Mouse (Mus musculus): ENCODE measurements around the gene Aes. TPM values are rescaled to one million over a fixed set of nuclear protein-coding genes. Genes with fewer than 3 reads are reported as not detected.

The Aes gene
- polyA plus RNA-seq (2016; fragmentation: Nextera tagmentation; extraction: Ambion mirVana), result 476 and 504 TPM in 2 replicates

DNA sequence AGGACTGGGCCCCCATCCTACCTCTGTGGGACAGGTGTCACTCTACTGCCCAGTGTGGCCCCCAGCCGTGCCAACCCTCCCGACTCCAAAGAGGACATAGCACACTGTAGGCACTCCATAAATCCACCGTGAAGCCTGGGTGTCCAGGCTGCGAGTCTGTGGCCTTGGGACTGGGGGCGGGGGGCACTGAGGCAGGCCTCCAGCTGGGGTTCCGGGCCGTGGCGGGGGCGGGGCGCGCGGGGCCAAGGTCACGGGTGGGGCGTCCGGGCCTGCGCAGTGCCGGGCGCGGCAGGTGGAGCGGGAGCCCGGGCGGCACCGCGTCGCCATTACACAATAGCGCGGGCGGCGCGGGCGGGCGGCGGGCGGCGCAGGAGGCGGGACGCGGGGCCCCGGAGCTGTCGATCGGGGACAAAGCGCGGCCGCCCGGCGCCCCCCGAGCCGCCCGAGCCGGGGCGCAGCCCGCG lies at the start of gene Aes:
Gene Aes, plus strand, starts transcription at position 326 of the 464 bp plus-strand sequence.
- Histone ChIP-seq H3K36me3 (peaks cover 10% of the 10 kb centered on the region; the same call in 1 of the 2 replicates), H3K4me1 (peaks cover 36% of the 10 kb centered on the region), H3K9me3 (replicated peaks) (no peaks in the 10 kb centered on the region), H3K4me2 (replicated peaks) (peak within 1 kb of the TSS; percentile 91), H3K27me3 (peaks cover 8% of the 10 kb centered on the region; the same call in 1 of the 2 replicates), H3K9ac (peak within 1 kb of the TSS; percentile 92), H3K27ac (peak within 1 kb of the TSS; percentile 88), H3K4me3 (peak within 1 kb of the TSS; percentile 65)
- ATAC-seq (ENCODE audit: low FRiP score), result peak; percentile 62
- 0% methylated on average over 12 of the region's 53 CpGs for WGBS

DNA sequence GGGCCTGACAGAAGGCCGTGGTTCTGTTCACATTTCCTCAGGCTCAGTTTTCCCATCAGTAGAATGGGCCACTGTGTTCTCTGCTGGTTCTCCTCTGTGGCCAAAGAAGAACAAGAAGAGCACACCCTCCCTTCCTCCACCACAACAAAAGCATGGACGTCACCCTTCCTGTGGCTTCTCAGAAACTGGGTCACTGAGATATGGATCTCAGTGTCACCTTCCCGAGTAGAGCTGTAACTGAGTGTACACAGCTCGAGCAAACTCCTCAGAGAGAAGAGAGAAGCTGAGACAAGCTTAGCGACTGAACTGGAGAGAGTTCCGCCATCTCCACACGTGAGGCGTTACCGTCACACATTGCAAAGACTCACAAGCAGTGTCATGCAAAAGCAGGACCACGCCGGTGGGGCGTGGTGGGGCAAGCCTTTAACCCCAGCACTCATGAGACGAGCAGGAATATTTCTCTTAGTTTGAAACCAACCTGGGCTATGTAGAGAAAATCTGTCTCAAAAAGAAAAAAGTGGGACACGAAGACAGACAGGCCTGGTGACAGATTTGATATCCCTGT lies 49.0 kb upstream of the Aes start:
- WGBS, result 82% methylated on average over 14 of the region's 14 CpGs
- Histone ChIP-seq H3K36me3 (no peaks in the 10 kb centered on the region), H3K9ac (no peak overlapping the region), H3K4me2 (replicated peaks) (no peak overlapping the region), H3K27ac (no peak overlapping the region), H3K9me3 (replicated peaks) (no peaks in the 10 kb centered on the region), H3K4me1 (no peaks in the 10 kb centered on the region), H3K27me3 (peaks cover 26% of the 10 kb centered on the region), H3K4me3 (no peak overlapping the region)
- ATAC-seq (ENCODE audit: low FRiP score), result no peak

DNA sequence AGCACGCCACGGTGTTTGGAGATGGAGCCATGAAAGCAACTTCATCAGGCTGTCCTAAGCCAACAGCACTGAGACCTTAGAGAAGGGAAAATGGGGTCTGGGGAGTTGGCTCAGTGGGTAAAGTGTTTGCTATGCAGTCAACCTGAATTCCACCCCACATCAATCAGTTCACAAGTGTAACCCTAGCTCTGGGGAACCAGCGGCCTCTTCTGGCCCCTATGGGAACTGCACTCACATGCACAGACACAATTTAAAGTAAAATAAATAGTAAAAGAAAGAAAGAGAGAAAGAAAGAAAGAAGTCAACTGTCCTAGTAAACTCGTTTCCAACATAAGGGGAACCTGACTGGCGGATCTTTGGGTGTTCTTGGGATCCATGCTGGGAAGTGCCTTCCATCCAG lies 45.5 kb upstream of the Aes start:
- ATAC-seq (ENCODE audit: low FRiP score), result no peak
- Histone ChIP-seq H3K4me1 (no peaks in the 10 kb centered on the region), H3K4me2 (replicated peaks) (no peak overlapping the region), H3K9me3 (replicated peaks) (no peaks in the 10 kb centered on the region), H3K27me3 (peaks cover 32% of the 10 kb centered on the region), H3K9ac (no peak overlapping the region), H3K4me3 (no peak overlapping the region), H3K36me3 (no peaks in the 10 kb centered on the region), H3K27ac (no peak overlapping the region)
- WGBS, result 86% methylated on average over 5 of the region's 5 CpGs

DNA sequence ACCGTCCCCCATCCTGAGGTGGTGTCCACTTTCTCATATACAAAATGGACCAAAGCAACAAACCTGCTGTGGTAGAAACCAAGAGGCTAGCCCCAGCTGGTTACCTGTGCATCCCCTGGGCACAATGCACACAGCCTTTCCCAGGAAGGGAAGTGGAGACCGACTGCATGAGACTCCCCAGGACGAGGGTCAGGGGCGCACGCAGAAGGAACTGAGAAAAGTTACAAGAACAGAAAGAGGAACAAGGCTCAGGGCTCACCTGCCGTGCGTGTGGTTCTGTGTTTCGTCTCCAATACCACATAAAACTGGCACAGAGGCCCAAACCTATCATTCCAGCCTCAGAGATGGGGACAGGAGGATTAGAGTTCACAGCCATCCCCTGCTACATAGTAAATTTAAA lies 42.1 kb upstream of the Aes start:
- Histone ChIP-seq H3K9ac (no peak overlapping the region), H3K36me3 (no peaks in the 10 kb centered on the region), H3K9me3 (replicated peaks) (no peaks in the 10 kb centered on the region), H3K27ac (no peak overlapping the region), H3K4me1 (no peaks in the 10 kb centered on the region), H3K4me3 (no peak overlapping the region), H3K4me2 (replicated peaks) (no peak overlapping the region), H3K27me3 (peaks cover 19% of the 10 kb centered on the region)
- no peak for ATAC-seq (ENCODE audit: low FRiP score)
- WGBS, result 75% methylated on average over 8 of the region's 8 CpGs

DNA sequence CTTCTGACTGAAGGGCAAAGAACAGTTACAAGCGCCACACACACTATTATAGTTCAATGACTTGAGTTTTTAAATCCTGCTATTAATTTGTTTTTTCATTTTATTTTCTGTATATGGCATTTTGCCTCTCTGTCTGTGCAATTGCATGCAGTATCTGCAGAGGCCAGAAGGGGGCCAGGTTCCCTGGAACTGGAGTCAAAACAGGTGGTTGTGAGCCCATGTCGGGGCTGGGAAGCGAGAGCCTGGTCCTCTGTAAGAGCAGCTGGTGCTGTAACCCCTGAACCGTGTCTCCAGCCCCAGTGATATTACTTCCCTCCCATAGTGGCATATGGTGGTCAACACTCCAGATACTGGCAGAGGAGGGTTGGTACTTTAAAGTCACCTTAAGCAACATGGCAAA lies 40.7 kb upstream of the Aes start:
- ATAC-seq (ENCODE audit: low FRiP score), result no peak
- H3K9ac ChIP-seq, result no peak overlapping the region
- no peaks in the 10 kb centered on the region for H3K36me3 ChIP-seq
- H3K4me2 ChIP-seq (replicated peaks), result no peak overlapping the region
- WGBS, result 8% methylated on average over 4 of the region's 4 CpGs
- H3K4me1 ChIP-seq, result no peaks in the 10 kb centered on the region
- H3K27ac ChIP-seq, result no peak overlapping the region
- H3K27me3 ChIP-seq, result peaks cover 9% of the 10 kb centered on the region
- no peaks in the 10 kb centered on the region for H3K9me3 ChIP-seq (replicated peaks)
- no peak overlapping the region for H3K4me3 ChIP-seq

DNA sequence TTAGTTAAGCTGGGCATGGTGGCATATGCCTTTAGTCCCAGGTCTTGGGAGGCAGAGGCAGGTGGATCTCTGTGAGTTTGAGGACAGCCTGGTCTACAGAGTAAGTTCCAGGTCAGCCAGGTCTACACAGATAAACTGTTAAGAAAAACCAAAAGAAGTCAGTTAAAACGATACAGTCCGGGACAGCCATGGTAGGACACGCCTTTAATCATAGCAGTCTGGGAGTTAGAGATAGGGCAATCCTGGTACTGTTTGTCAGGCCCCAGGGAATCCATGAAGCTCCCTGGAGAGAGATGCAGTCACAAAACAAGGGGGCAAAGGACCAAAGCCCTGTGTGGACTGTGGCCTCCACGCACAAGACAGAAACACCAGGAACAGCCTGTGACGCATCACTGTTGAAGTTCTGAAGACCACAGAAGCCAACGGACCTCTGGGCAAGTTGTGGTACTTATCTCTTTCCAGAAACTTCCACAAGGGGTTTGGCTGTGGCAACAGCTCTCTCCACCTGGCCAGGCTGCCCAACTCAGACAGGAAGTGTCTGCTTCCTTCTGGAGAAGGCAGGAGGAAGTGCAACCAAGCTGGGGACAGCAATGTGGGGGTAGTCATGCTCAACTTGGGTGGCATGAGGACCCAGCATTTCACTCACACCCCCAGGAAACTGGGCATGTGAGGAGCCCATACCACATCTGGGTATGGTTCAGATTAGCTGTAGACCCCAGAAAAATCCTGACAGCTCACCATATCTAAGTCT lies 39.9 kb upstream of the Aes start:
- 89% methylated on average over 6 of the region's 6 CpGs for WGBS
- Histone ChIP-seq H3K4me2 (replicated peaks) (no peak overlapping the region), H3K36me3 (no peaks in the 10 kb centered on the region), H3K27me3 (peaks cover 16% of the 10 kb centered on the region), H3K4me3 (no peak overlapping the region), H3K9me3 (replicated peaks) (no peaks in the 10 kb centered on the region), H3K9ac (no peak overlapping the region), H3K4me1 (0 out of 2 replicates have a peak, but pooled peaks cover 3% of the 10 kb centered on the region), H3K27ac (no peak overlapping the region)
- ATAC-seq (ENCODE audit: low FRiP score), result no peak

DNA sequence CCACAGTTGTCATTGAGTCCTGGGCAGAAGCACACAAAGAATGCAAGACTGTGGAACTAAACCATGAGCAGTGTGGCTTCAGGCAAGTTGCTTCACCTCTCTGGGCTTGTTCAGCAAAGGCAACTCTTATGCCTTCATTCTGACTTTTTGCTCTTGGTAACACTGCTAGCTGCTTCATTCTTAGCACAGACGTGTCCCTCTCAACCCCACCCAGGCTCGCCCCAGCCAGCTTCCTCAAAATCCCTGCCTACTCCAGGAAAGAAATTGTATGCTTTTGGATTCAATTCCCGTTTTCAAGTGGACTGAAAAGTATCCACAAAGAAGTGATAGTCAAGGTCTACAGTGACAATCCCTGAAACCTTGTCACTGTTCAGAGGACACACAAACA lies 39.3 kb upstream of the Aes start:
- Histone ChIP-seq H3K36me3 (no peaks in the 10 kb centered on the region), H3K9me3 (replicated peaks) (no peaks in the 10 kb centered on the region), H3K4me3 (no peak overlapping the region), H3K27me3 (peaks cover 16% of the 10 kb centered on the region), H3K4me1 (0 out of 2 replicates have a peak, but pooled peaks cover 3% of the 10 kb centered on the region), H3K4me2 (replicated peaks) (no peak overlapping the region), H3K27ac (no peak overlapping the region), H3K9ac (no peak overlapping the region)
- no peak for ATAC-seq (ENCODE audit: low FRiP score)
- WGBS, result 79% methylated on average over 3 of the region's 3 CpGs

DNA sequence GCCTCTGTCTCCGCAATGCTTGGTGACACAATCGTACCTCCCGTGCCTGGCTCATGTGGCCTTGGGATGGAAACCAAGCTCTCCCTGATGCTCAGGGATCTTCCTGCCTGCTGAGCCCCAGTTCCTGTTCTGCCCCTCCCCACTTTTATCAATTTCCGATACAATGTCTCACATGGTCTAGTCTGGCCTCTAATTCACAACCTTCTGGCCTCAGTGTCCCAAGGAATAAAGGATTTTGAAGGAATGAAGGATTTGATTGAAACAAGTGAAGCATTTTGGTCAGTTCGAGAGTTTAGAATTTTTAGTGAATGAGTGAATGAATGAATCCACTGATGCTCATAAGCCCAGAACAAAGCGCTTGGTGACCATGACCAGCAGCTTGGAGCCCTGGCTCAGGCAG lies 36.1 kb upstream of the Aes start:
- WGBS, result 78% methylated on average over 6 of the region's 6 CpGs
- 0 out of 2 replicates have a peak, but pooled peaks cover 3% of the 10 kb centered on the region for H3K4me1 ChIP-seq

DNA sequence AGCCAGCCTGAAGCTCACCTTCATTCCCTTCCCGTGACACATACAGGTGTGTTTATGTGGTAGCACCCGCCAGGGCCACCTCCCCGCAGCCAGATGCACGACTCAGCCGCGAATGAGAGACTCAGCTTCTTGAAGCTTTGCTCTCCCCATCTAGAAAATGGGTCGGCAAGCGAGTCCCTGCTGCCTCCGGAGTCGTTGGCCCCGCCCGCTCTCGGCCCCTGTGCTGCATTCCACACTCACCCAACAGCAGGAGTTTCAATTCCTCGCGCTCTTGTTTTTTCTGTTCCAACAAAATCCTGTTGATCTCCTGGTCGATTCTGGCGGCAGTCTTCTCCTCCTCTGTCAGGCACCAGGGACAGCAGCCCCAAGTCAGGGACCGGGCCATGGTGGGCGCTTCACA lies 35.7 kb upstream of the Aes start:
- ATAC-seq (ENCODE audit: low FRiP score), result no peak
- H3K4me1 ChIP-seq, result 0 out of 2 replicates have a peak, but pooled peaks cover 3% of the 10 kb centered on the region
- no peak overlapping the region for H3K27ac ChIP-seq
- H3K36me3 ChIP-seq, result 0 out of 2 replicates have a peak, but pooled peaks cover 5% of the 10 kb centered on the region
- H3K9ac ChIP-seq, result no peak overlapping the region
- H3K27me3 ChIP-seq, result peaks cover 11% of the 10 kb centered on the region
- H3K4me3 ChIP-seq, result no peak overlapping the region
- H3K9me3 ChIP-seq (replicated peaks), result no peaks in the 10 kb centered on the region
- WGBS, result 22% methylated on average over 19 of the region's 19 CpGs
- H3K4me2 ChIP-seq (replicated peaks), result no peak overlapping the region

More for the DNA sequence above, 36.1 kb upstream of the Aes start:
- Histone ChIP-seq H3K9me3 (replicated peaks) (no peaks in the 10 kb centered on the region), H3K27ac (no peak overlapping the region), H3K4me2 (replicated peaks) (no peak overlapping the region), H3K9ac (no peak overlapping the region), H3K36me3 (0 out of 2 replicates have a peak, but pooled peaks cover 3% of the 10 kb centered on the region), H3K4me3 (no peak overlapping the region), H3K27me3 (peaks cover 11% of the 10 kb centered on the region)
- no peak for ATAC-seq (ENCODE audit: low FRiP score)

DNA sequence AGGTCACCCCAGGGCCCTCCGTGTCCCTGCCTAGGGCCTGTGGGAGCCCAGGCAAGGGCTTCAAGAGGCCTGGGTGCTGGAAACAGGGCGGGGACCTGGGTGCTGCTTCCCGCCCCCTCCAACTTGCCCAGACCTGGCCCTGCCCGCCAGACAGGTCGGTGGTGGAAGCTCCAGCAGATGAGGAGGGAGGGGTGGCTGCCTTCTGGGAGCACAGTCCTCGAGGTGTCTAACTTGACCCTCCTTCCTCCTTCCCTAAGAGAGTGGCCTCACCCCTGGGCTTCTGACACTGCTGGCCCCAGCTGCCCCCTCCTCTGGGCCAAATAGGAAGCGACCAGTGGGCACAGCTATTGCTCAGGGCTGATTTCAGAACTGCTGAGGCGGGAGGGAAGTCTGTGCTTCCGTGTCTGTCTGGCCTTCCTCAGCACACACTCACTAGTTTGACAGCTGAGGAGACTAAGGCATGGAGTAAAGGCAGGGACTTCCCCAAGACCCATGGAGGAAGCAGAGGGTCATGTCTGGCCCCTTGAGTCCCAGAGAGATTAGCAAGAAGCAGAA lies 35.2 kb upstream of the Aes start, which contains the start of gene Gna15:
Gene Gna15, minus strand, starts transcription at position 175 of the 555 bp plus-strand sequence.
- Histone ChIP-seq H3K9ac (no peak within 1 kb of the TSS), H3K4me1 (0 out of 2 replicates have a peak, but pooled peaks cover 3% of the 10 kb centered on the region), H3K4me3 (no peak within 1 kb of the TSS), H3K9me3 (replicated peaks) (no peaks in the 10 kb centered on the region), H3K27me3 (peaks cover 11% of the 10 kb centered on the region), H3K4me2 (replicated peaks) (no peak within 1 kb of the TSS), H3K36me3 (peaks cover 9% of the 10 kb centered on the region), H3K27ac (no peak within 1 kb of the TSS)
- WGBS, result 25% methylated on average over 9 of the region's 9 CpGs
- ATAC-seq (ENCODE audit: low FRiP score), result no peak

DNA sequence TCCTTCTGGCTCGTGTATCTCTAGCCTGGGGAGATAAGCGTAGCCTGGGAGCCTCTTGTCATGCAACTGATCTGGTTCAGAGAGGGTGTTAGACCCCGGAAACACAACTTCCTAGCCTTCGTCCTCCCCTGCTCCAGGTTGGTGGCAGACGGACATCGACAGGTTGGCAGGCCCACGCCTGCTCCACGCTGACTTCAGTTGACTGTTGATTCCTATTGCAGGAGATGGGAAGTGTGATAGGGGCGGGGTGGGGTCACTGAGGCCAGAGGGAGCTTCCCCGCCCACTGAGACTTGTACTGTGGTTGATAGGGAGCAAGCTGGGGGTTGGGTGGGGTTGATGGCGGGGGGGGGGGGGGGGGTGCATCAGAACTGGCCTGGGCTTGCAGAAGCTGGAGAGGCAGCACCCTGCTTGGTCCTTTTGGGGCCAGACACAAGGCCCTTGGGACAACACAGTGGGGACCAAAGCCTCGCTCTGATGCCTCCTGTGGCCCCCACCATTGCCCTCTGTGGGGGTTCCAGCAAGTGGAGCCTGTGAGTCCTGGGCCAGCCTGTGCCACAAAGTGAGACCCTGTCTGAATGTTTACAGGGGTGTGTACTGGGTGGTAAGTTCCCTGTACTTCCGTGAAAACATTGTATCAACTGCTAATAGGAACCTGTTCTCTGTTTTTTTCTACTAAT lies 34.1 kb upstream of the Aes start:
- Histone ChIP-seq H3K9ac (no peak overlapping the region), H3K36me3 (peaks cover 19% of the 10 kb centered on the region), H3K4me1 (0 out of 2 replicates have a peak, but pooled peaks cover 3% of the 10 kb centered on the region), H3K4me2 (replicated peaks) (no peak overlapping the region), H3K27me3 (peaks cover 11% of the 10 kb centered on the region), H3K4me3 (no peak overlapping the region), H3K27ac (no peak overlapping the region), H3K9me3 (replicated peaks) (no peaks in the 10 kb centered on the region)
- WGBS, result 77% methylated on average over 12 of the region's 13 CpGs
- no peak for ATAC-seq (ENCODE audit: low FRiP score)

DNA sequence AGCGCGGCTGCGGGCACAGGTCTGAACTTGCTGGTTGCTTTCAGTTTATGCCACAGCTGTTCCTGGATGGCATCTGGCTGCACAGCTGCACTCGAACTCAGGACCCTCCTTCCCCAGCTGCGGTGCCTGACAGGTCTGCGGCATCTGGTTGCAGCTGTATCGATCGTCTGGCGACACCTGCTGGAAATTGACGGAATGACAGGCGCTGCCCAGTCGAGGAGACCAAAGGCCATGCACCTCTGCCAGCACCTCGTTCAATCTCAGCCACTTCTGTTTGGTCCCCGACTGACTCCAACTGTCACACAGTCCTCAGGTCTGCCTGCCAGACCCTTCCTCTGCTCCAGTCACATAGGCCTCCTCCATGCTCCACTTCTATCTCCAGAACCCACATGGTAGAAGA lies 32.5 kb upstream of the Aes start:
- no peak overlapping the region for H3K4me3 ChIP-seq
- 0 out of 2 replicates have a peak, but pooled peaks have one; percentile 44 for ATAC-seq (ENCODE audit: low FRiP score)
- no peak overlapping the region for H3K4me2 ChIP-seq (replicated peaks)
- no peak overlapping the region for H3K9ac ChIP-seq
- no peaks in the 10 kb centered on the region for H3K9me3 ChIP-seq (replicated peaks)
- peaks cover 34% of the 10 kb centered on the region for H3K36me3 ChIP-seq
- 13% methylated on average over 14 of the region's 14 CpGs for WGBS
- H3K27ac ChIP-seq, result no peak overlapping the region
- 0 out of 2 replicates have a peak, but pooled peaks cover 3% of the 10 kb centered on the region for H3K4me1 ChIP-seq
- peaks cover 11% of the 10 kb centered on the region for H3K27me3 ChIP-seq

Measured in hindbrain, embryonic 12.5 days (tissue).